Mouse (Mus musculus): ENCODE measurements around the gene Wdr45. TPM values are rescaled to one million over a fixed set of nuclear protein-coding genes. Genes with fewer than 3 reads are reported as not detected.

Wdr45 gene
- polyA plus RNA-seq (2014; fragmentation: Illumina TruSeq; extraction: RNeasy Lipid Tissue Mini Kit (QIAGEN cat#74804); ENCODE audit: low read depth, low replicate concordance) = 1.1 TPM

GRCm38 (mm10) chrX:7714135-7714899, at the start of gene Wdr45:
TSS of gene Wdr45 (plus strand) at chrX:7714333.

GRCm38 (mm10) chrX:7670921-7671623, 43.1 kb upstream of the Wdr45 start, which contains the start of gene Plp2:
TSS of gene Plp2 (minus strand) at chrX:7671390.

GRCm38 (mm10) chrX:7680864-7681263, 33.3 kb upstream of the Wdr45 start, which contains the start of gene Magix:
TSS of gene Magix (minus strand) at chrX:7681251.

GRCm38 (mm10) chrX:7696954-7697381, 17.2 kb upstream of the Wdr45 start, which contains the start of gene Gpkow:
TSS of gene Gpkow (plus strand) at chrX:7697131.

GRCm38 (mm10) chrX:7721514-7722281, 7.6 kb downstream of the Wdr45 start, which contains the start of gene Gm45208:
TSS of gene Gm45208 (plus strand) at chrX:7722245.

GRCm38 (mm10) chrX:7728215-7728921, 14.2 kb downstream of the Wdr45 start, which contains the start of gene Praf2:
TSS of gene Praf2 (plus strand) at chrX:7728439.

GRCm38 (mm10) chrX:7750432-7751116, 36.4 kb downstream of the Wdr45 start, which contains the start of gene Ccdc120:
TSS of gene Ccdc120 (minus strand) at chrX:7750905.

GRCm38 (mm10) chrX:7762137-7762920, 48.2 kb downstream of the Wdr45 start, which contains the start of gene Tfe3:
TSS of gene Tfe3 (plus strand) at chrX:7762560.

Other genes starting within 250 kb of the Wdr45 start
- not detected for gene Foxp3, start 140.7 kb upstream of the Wdr45 start, polyA plus RNA-seq (2014; fragmentation: Illumina TruSeq; extraction: RNeasy Lipid Tissue Mini Kit (QIAGEN cat#74804); ENCODE audit: low read depth, low replicate concordance)
- 1.6 TPM for gene Ppp1r3f, start 140.1 kb upstream of the Wdr45 start, polyA plus RNA-seq (2014; fragmentation: Illumina TruSeq; extraction: RNeasy Lipid Tissue Mini Kit (QIAGEN cat#74804); ENCODE audit: low read depth, low replicate concordance)
- 0.13 TPM for gene Ccdc22, start 108.8 kb upstream of the Wdr45 start, polyA plus RNA-seq (2014; fragmentation: Illumina TruSeq; extraction: RNeasy Lipid Tissue Mini Kit (QIAGEN cat#74804); ENCODE audit: low read depth, low replicate concordance)
- gene Cacna1f, start 107.2 kb upstream of the Wdr45 start, polyA plus RNA-seq (2014; fragmentation: Illumina TruSeq; extraction: RNeasy Lipid Tissue Mini Kit (QIAGEN cat#74804); ENCODE audit: low read depth, low replicate concordance) = not detected
- 0.15 TPM for gene Syp, start 75.9 kb upstream of the Wdr45 start, polyA plus RNA-seq (2014; fragmentation: Illumina TruSeq; extraction: RNeasy Lipid Tissue Mini Kit (QIAGEN cat#74804); ENCODE audit: low read depth, low replicate concordance)
- 0.69 TPM for gene Prickle3, start 57.1 kb upstream of the Wdr45 start, polyA plus RNA-seq (2014; fragmentation: Illumina TruSeq; extraction: RNeasy Lipid Tissue Mini Kit (QIAGEN cat#74804); ENCODE audit: low read depth, low replicate concordance)
- gene Plp2, start 42.9 kb upstream of the Wdr45 start, polyA plus RNA-seq (2014; fragmentation: Illumina TruSeq; extraction: RNeasy Lipid Tissue Mini Kit (QIAGEN cat#74804); ENCODE audit: low read depth, low replicate concordance) = 3.8 TPM
- gene Magix, start 33.1 kb upstream of the Wdr45 start, polyA plus RNA-seq (2014; fragmentation: Illumina TruSeq; extraction: RNeasy Lipid Tissue Mini Kit (QIAGEN cat#74804); ENCODE audit: low read depth, low replicate concordance) = not detected
- gene Gpkow, start 17.2 kb upstream of the Wdr45 start, polyA plus RNA-seq (2014; fragmentation: Illumina TruSeq; extraction: RNeasy Lipid Tissue Mini Kit (QIAGEN cat#74804); ENCODE audit: low read depth, low replicate concordance) = 14.2 TPM
- not detected for gene Gm45208, start 7.9 kb downstream of the Wdr45 start, polyA plus RNA-seq (2014; fragmentation: Illumina TruSeq; extraction: RNeasy Lipid Tissue Mini Kit (QIAGEN cat#74804); ENCODE audit: low read depth, low replicate concordance)
- 0.57 TPM for gene Praf2, start 14.1 kb downstream of the Wdr45 start, polyA plus RNA-seq (2014; fragmentation: Illumina TruSeq; extraction: RNeasy Lipid Tissue Mini Kit (QIAGEN cat#74804); ENCODE audit: low read depth, low replicate concordance)
- gene Ccdc120, start 36.6 kb downstream of the Wdr45 start, polyA plus RNA-seq (2014; fragmentation: Illumina TruSeq; extraction: RNeasy Lipid Tissue Mini Kit (QIAGEN cat#74804); ENCODE audit: low read depth, low replicate concordance) = 0.25 TPM
- 8.1 TPM for gene Tfe3, start 48.2 kb downstream of the Wdr45 start, polyA plus RNA-seq (2014; fragmentation: Illumina TruSeq; extraction: RNeasy Lipid Tissue Mini Kit (QIAGEN cat#74804); ENCODE audit: low read depth, low replicate concordance)
- gene Gripap1, start 75.4 kb downstream of the Wdr45 start, polyA plus RNA-seq (2014; fragmentation: Illumina TruSeq; extraction: RNeasy Lipid Tissue Mini Kit (QIAGEN cat#74804); ENCODE audit: low read depth, low replicate concordance) = 10.5 TPM
- gene Kcnd1, start 108.0 kb downstream of the Wdr45 start, polyA plus RNA-seq (2014; fragmentation: Illumina TruSeq; extraction: RNeasy Lipid Tissue Mini Kit (QIAGEN cat#74804); ENCODE audit: low read depth, low replicate concordance) = 0.41 TPM
- 12.9 TPM for gene Otud5, start 127.0 kb downstream of the Wdr45 start, polyA plus RNA-seq (2014; fragmentation: Illumina TruSeq; extraction: RNeasy Lipid Tissue Mini Kit (QIAGEN cat#74804); ENCODE audit: low read depth, low replicate concordance)
- 3.4 TPM for gene Pim2, start 163.9 kb downstream of the Wdr45 start, polyA plus RNA-seq (2014; fragmentation: Illumina TruSeq; extraction: RNeasy Lipid Tissue Mini Kit (QIAGEN cat#74804); ENCODE audit: low read depth, low replicate concordance)
- gene Slc35a2, start 169.7 kb downstream of the Wdr45 start, polyA plus RNA-seq (2014; fragmentation: Illumina TruSeq; extraction: RNeasy Lipid Tissue Mini Kit (QIAGEN cat#74804); ENCODE audit: low read depth, low replicate concordance) = 1.7 TPM
- 2.6 TPM for gene Pqbp1, start 184.9 kb downstream of the Wdr45 start, polyA plus RNA-seq (2014; fragmentation: Illumina TruSeq; extraction: RNeasy Lipid Tissue Mini Kit (QIAGEN cat#74804); ENCODE audit: low read depth, low replicate concordance)
- gene Timm17b, start 185.0 kb downstream of the Wdr45 start, polyA plus RNA-seq (2014; fragmentation: Illumina TruSeq; extraction: RNeasy Lipid Tissue Mini Kit (QIAGEN cat#74804); ENCODE audit: low read depth, low replicate concordance) = 1.5 TPM
- gene Gm10491, start 193.5 kb downstream of the Wdr45 start, polyA plus RNA-seq (2014; fragmentation: Illumina TruSeq; extraction: RNeasy Lipid Tissue Mini Kit (QIAGEN cat#74804); ENCODE audit: low read depth, low replicate concordance) = not detected
- not detected for gene Gm10490, start 195.2 kb downstream of the Wdr45 start, polyA plus RNA-seq (2014; fragmentation: Illumina TruSeq; extraction: RNeasy Lipid Tissue Mini Kit (QIAGEN cat#74804); ENCODE audit: low read depth, low replicate concordance)
- gene Pcsk1n, start 205.5 kb downstream of the Wdr45 start, polyA plus RNA-seq (2014; fragmentation: Illumina TruSeq; extraction: RNeasy Lipid Tissue Mini Kit (QIAGEN cat#74804); ENCODE audit: low read depth, low replicate concordance) = not detected
- 0.20 TPM for gene Eras, start 214.3 kb downstream of the Wdr45 start, polyA plus RNA-seq (2014; fragmentation: Illumina TruSeq; extraction: RNeasy Lipid Tissue Mini Kit (QIAGEN cat#74804); ENCODE audit: low read depth, low replicate concordance)
- 9.8 TPM for gene Hdac6, start 233.6 kb downstream of the Wdr45 start, polyA plus RNA-seq (2014; fragmentation: Illumina TruSeq; extraction: RNeasy Lipid Tissue Mini Kit (QIAGEN cat#74804); ENCODE audit: low read depth, low replicate concordance)